Mouse (Mus musculus) embryonic facial prominence, embryonic 11.5 days (tissue): ENCODE results near the gene Krtap26-1. TPM values are rescaled to one million over a fixed set of nuclear protein-coding genes. Genes with fewer than 3 reads are reported as not detected.

Source experiments
- ATAC-seq: fragments of 200-750 bp; cut with Nextera tagmentation; replicated peaks from 2 replicates; pipeline ENCODE4 v1.8.0; 2017; ENCODE audit warnings: low read depth; ENCODE audit not compliant: insufficient number of reproducible peaks, low FRiP score, low TSS enrichment
- DNase-seq: peaks from one replicate; pipeline ENCODE4 v3.0.0-alpha.2; 2015; ENCODE audit warnings: low spot score
- H3K27ac ChIP-seq: fragments of 300-500 bp; sonication (generic); replicated peaks from 2 replicates; pipeline ENCODE4 v1.5.1; 2014; ENCODE audit warnings: mild to moderate bottlenecking, low read depth, low read length, control low read depth
- H3K27me3 ChIP-seq: fragments of 300-500 bp; sonication (generic); 2 replicates; pipeline ENCODE4 v1.6.1; 2014; ENCODE audit warnings: mild to moderate bottlenecking, low read length, moderate library complexity, mixed read lengths; ENCODE audit not compliant: control insufficient read depth, insufficient read depth
- H3K36me3 ChIP-seq: fragments of 300-500 bp; sonication (generic); replicated peaks from 2 replicates; pipeline ENCODE4 v1.6.1; 2014; ENCODE audit warnings: low read depth, mild to moderate bottlenecking, low read length, moderate library complexity, mixed read lengths; ENCODE audit not compliant: control insufficient read depth, insufficient read depth
- H3K4me1 ChIP-seq: fragments of 300-500 bp; sonication (generic); 2 replicates; pipeline ENCODE4 v1.6.1; 2014; ENCODE audit warnings: low read length, mixed read lengths; ENCODE audit not compliant: control insufficient read depth, insufficient read depth
- H3K4me2 ChIP-seq: fragments of 300-500 bp; sonication (generic); 2 replicates; pipeline ENCODE4 v1.6.1; 2014; ENCODE audit warnings: low read depth, mild to moderate bottlenecking, control low read depth, low read length, moderate library complexity
- H3K4me3 ChIP-seq: fragments of 300-500 bp; sonication (generic); 2 replicates; pipeline ENCODE4 v1.5.1; 2014; ENCODE audit warnings: low read depth, low read length, control low read depth
- H3K9ac ChIP-seq: fragments of 300-500 bp; sonication (generic); replicated peaks from 2 replicates; pipeline ENCODE4 v1.6.1; 2014; ENCODE audit warnings: mild to moderate bottlenecking, control low read depth, low read length
- H3K9me3 ChIP-seq: fragments of 300-500 bp; sonication (generic); replicated peaks from 2 replicates; pipeline ENCODE4 v1.6.1; 2016; ENCODE audit warnings: mild to moderate bottlenecking, low read length, inconsistent platforms, mixed read lengths; ENCODE audit not compliant: control insufficient read depth
- WGBS: fragments of 180-500 bp; shearing (Covaris S2); extraction: QIAGEN DNeasy Blood & Tissue Kit; methylation state at CpG from one replicate; pipeline ENCODE4 v1.1.7; 2014; 5-methylcytosine and 5-hydroxymethylcytosine counted together
- polyA plus RNA-seq: library from polyadenylated mRNA; unstranded; fragments of >200 nt; fragmentation: Nextera tagmentation; extraction: Ambion mirVana; gene quantifications from 2 replicates; pipeline ENCODE4 v1.2.1, GENCODE M21; 2014

Krtap26-1 gene
- polyA plus RNA-seq, 1 experiment from 2014 or later: not detected

DNA sequence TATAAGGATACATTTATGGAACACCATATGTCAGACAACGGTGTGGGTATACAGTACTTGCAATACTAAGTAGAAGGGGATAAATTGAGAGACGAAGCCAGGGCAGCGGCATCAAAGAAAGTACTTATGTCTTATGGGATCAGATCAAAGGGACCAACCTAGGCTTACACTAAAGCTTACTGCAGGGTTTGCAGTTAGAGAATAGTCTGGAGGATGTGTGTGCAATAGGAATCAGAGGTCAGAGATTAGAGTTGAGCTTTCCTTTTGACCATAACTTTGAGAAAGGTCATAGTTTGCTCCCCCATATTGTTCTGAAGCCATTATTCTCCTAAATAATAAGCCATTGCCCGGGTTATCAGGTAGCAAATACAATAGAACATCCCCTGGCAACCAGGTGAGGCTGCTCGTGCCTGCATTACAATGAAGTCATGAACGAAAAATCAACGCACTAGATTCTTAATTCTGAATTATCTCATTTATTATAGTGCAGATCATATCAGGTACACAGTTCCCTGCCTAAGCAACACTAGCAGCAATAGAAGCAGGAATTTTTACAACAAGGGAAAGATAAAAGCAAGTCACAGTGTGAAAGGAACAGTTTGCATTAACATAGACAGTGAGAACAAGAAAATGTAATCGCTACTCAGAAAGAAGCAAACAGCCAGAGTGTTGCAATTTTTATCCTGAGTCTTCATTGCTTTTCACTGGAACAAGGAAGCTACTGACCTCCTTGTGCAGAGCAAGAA, 1.1 kb downstream of the Krtap26-1 start:
- Histone ChIP-seq H3K4me1 (no peaks in the 10 kb centered on the region), H3K9ac (no peak overlapping the region), H3K4me2 (no peak overlapping the region), H3K27ac (no peak overlapping the region), H3K4me3 (no peak overlapping the region), H3K36me3 (no peaks in the 10 kb centered on the region), H3K9me3 (no peaks in the 10 kb centered on the region), H3K27me3 (no peaks in the 10 kb centered on the region)
- ATAC-seq (no peak), DNase-seq (no peak)
- whole genome bisulfite sequencing: 89% methylated on average over 8 of the region's 8 CpGs

DNA sequence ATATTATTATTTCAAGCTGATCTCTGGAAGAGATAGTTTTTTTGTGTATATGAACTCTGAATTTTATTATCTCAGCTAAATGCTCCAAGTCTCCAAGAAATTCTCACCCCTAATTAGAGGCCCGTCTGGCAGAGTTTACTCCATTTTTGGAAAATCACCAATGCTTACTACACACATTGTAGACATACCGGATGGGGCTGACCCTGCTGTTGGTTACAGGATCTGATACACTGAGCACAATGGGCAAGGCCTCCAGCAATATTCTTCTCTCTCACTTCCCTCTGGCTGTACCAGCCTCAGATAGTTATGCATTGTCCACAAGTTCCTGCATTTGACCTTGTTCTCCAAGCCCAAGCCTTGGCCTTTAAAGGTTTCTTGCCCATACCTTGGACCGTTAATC, 7.5 kb downstream of the Krtap26-1 start:
- no peaks in the 10 kb centered on the region for H3K9me3 ChIP-seq
- no peak overlapping the region for H3K4me3 ChIP-seq
- ATAC-seq (no peak), DNase-seq (no peak)
- no peak overlapping the region for H3K9ac ChIP-seq
- H3K4me1 ChIP-seq: no peaks in the 10 kb centered on the region
- no peaks in the 10 kb centered on the region for H3K36me3 ChIP-seq
- H3K27ac ChIP-seq: no peak overlapping the region
- no peak overlapping the region for H3K4me2 ChIP-seq
- no peaks in the 10 kb centered on the region for H3K27me3 ChIP-seq
- WGBS: 78% methylated on average over 3 of the region's 3 CpGs

DNA sequence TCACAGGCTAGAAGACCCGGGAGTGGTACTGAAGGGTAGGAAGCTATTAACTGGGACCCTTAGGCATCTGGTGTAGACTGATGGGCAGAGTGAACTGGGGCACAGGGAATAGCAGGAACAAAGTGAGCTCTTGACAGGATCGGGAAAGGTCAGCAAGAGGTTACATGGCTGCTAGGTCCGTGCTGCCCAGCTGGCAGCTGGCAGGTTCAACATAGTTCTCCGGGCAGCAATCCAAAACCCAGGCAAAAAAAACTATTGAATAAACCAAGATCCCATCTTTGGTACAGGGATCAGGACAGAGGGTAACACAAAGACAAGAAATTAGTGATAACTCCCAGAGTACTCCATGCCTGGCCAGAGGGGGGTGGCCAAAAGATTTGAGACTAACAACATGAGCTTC, 12.5 kb downstream of the Krtap26-1 start:
- no peak overlapping the region for H3K4me2 ChIP-seq
- 42% methylated on average over 4 of the region's 4 CpGs for WGBS

DNA sequence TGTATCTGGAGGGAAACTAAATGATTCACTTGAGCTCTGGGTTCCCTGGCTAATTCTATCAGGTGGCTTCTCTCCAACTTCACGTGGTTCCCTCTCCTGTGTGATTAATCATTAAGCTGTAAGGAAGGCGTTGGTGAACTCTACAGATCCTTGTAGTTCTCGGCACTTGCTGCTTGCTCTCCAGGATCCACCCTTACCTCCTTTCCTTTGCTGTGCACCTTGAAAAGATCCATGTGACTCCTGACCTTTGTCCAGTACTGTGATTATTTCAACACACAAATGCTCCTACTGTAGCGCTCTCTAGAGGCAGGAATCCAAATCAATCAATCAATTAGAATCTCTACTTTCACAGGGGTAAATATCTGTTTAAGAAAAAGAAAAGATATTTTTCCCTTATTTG, 16.1 kb downstream of the Krtap26-1 start:
- ATAC-seq: no peak
- DNase-seq: no peak
- 83% methylated on average over 4 of the region's 4 CpGs for WGBS
- no peaks in the 10 kb centered on the region for H3K9me3 ChIP-seq
- no peak overlapping the region for H3K4me3 ChIP-seq
- H3K27ac ChIP-seq: no peak overlapping the region
- no peak overlapping the region for H3K4me2 ChIP-seq
- H3K27me3 ChIP-seq: no peaks in the 10 kb centered on the region
- no peaks in the 10 kb centered on the region for H3K36me3 ChIP-seq
- no peak overlapping the region for H3K9ac ChIP-seq
- no peaks in the 10 kb centered on the region for H3K4me1 ChIP-seq

More for the DNA sequence above, 12.5 kb downstream of the Krtap26-1 start:
- Histone ChIP-seq H3K27me3 (no peaks in the 10 kb centered on the region), H3K9ac (no peak overlapping the region), H3K9me3 (no peaks in the 10 kb centered on the region), H3K4me3 (no peak overlapping the region), H3K4me1 (no peaks in the 10 kb centered on the region), H3K36me3 (no peaks in the 10 kb centered on the region), H3K27ac (no peak overlapping the region)
- DNase-seq: no peak
- no peak for ATAC-seq

DNA sequence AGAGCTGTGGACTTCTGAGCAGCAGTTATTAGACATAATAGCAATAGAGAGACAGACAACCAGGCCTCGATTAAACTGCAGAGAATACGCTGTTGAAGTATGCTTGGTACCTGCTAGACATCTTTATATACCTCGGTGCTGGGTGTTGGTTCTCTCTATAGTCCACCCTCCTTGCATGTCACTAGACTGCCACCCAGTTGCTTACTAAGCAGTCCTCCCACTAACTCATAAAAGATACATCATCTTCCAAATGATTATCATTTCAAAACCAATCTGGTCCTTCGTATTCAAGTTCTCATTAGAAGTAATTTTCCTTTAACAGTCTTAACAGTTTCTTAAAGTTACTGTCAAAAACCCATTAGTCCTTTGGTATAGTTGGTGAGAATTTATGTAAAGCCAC, 20.0 kb downstream of the Krtap26-1 start, which contains the start of gene 2310079G19Rik:
2310079G19Rik (minus strand) TSS at position 101 of the 400 bp plus-strand sequence.
- H3K9me3 ChIP-seq: no peaks in the 10 kb centered on the region
- H3K36me3 ChIP-seq: no peaks in the 10 kb centered on the region
- no peaks in the 10 kb centered on the region for H3K4me1 ChIP-seq
- H3K27ac ChIP-seq: no peak within 1 kb of the TSS
- 92% methylated on average over 4 of the region's 4 CpGs for WGBS
- ATAC-seq: no peak
- H3K9ac ChIP-seq: no peak within 1 kb of the TSS
- no peak within 1 kb of the TSS for H3K4me3 ChIP-seq
- H3K4me2 ChIP-seq: no peak within 1 kb of the TSS
- DNase-seq: no peak
- no peaks in the 10 kb centered on the region for H3K27me3 ChIP-seq

DNA sequence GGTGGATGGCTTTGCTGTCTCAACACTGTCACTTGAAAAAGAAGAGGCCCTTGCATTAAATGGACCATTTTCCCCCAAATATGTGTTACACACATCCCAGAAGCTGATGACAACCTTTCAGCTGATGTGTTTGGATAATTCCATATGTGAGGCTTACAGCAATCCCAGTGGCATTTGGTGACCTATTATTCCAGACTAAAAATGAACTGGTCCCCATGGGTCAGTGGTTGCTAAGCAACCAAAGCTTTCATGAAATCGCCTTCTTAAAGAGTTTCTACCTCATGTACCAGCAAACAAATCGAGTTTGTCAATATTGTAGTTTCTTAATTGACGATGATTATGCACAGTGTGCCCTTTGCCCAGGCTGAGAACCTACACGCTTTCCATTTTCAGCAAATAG, 34.9 kb downstream of the Krtap26-1 start:
- H3K4me1 ChIP-seq: no peaks in the 10 kb centered on the region
- no peak overlapping the region for H3K4me2 ChIP-seq
- ATAC-seq: no peak
- no peak overlapping the region for H3K9ac ChIP-seq
- no peaks in the 10 kb centered on the region for H3K9me3 ChIP-seq
- no peaks in the 10 kb centered on the region for H3K27me3 ChIP-seq
- no peak overlapping the region for H3K4me3 ChIP-seq
- no peak for DNase-seq
- no peaks in the 10 kb centered on the region for H3K36me3 ChIP-seq
- no peak overlapping the region for H3K27ac ChIP-seq
- WGBS: 65% methylated on average over 4 of the region's 4 CpGs

DNA sequence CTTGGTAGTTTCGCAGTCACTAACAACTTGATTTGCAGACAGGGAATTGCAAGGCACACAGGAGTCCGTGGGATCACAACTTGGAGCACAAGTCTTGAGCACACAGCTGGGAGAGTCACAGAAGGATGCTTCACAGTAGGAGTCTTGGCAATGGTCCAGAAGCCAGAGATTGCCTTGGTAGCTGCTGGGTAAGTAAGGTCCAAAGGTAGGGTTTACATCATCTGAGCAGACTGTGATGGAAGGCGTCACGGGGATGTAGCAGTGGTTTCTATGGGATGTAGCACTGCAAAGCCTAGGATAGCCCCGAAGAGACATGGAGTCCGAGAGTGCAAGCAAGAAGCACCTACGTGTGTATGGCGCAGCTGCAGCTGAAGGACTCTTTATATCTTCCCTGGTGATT, 35.7 kb downstream of the Krtap26-1 start, which contains the start of gene Krtap24-1:
Krtap24-1 (minus strand) TSS at position 358 of the 400 bp plus-strand sequence.
- WGBS: 93% methylated on average over 8 of the region's 8 CpGs
- DNase-seq (no peak), ATAC-seq (no peak)
- Histone ChIP-seq H3K4me3 (no peak within 1 kb of the TSS), H3K36me3 (no peaks in the 10 kb centered on the region), H3K9ac (no peak within 1 kb of the TSS), H3K27me3 (no peaks in the 10 kb centered on the region), H3K4me1 (no peaks in the 10 kb centered on the region), H3K9me3 (no peaks in the 10 kb centered on the region), H3K27ac (no peak within 1 kb of the TSS), H3K4me2 (no peak within 1 kb of the TSS)

DNA sequence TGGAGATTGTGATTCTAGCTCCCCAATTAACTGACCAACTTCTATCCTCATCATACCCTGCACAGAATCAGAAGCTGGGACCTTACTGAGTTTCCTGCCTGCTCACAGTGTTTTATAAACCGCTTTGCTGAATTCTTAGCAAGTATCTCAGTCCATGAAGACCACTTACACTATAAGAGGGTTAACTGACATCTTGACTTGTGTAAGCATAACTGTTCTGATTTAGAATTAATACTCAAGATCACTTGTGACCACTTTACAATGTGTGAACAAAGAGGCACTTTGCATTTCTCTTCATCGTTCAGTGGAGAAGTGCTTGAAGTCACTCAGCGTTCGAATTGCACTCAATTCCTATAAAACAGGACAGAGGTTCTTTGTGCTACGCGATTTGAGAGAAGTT, 43.0 kb downstream of the Krtap26-1 start:
- H3K9ac ChIP-seq: no peak overlapping the region
- no peak for ATAC-seq
- no peaks in the 10 kb centered on the region for H3K4me1 ChIP-seq
- DNase-seq: no peak
- no peak overlapping the region for H3K4me3 ChIP-seq
- no peaks in the 10 kb centered on the region for H3K27me3 ChIP-seq
- H3K36me3 ChIP-seq: no peaks in the 10 kb centered on the region
- H3K4me2 ChIP-seq: no peak overlapping the region
- H3K27ac ChIP-seq: no peak overlapping the region
- H3K9me3 ChIP-seq: no peaks in the 10 kb centered on the region
- 84% methylated on average over 6 of the region's 6 CpGs for WGBS
